Mouse (Mus musculus): ENCODE measurements at regions not wholly inside any gene's neighbourhood (a gene's known extent, or its start where the extent isn't known, plus 50 kb on each side); places are given as distances from the start of the nearest gene placed in this dataset.

- H3K27ac ChIP-seq = no peak overlapping the region
- H3K9ac ChIP-seq = no peak overlapping the region
- H3K4me3 ChIP-seq = no peak overlapping the region
- WGBS = 14% methylated on average over 3 of the region's 3 CpGs
- H3K4me1 ChIP-seq = peaks cover 23% of the 10 kb centered on the region
- no peaks in the 10 kb centered on the region for H3K36me3 ChIP-seq (replicated peaks)
- no peak for ATAC-seq (replicated peaks)
- H3K4me2 ChIP-seq = no peak overlapping the region
- H3K9me3 ChIP-seq = no peaks in the 10 kb centered on the region
- no peaks in the 10 kb centered on the region for H3K27me3 ChIP-seq (replicated peaks)
These were observed 192.4 kb upstream of the Mvb12b start for GRCm38 (mm10) chr2:34080176-34080575.

GRCm38 (mm10) chr2:34079282-34079681, 191.5 kb upstream of the Mvb12b start:
- ATAC-seq (replicated peaks) = no peak
- H3K9me3 ChIP-seq = no peaks in the 10 kb centered on the region
- no peaks in the 10 kb centered on the region for H3K27me3 ChIP-seq (replicated peaks)
- H3K4me3 ChIP-seq = no peak overlapping the region
- 74% methylated on average over 12 of the region's 12 CpGs for WGBS
- no peak overlapping the region for H3K27ac ChIP-seq
- H3K4me1 ChIP-seq = peaks cover 23% of the 10 kb centered on the region
- H3K4me2 ChIP-seq = no peak overlapping the region
- H3K9ac ChIP-seq = no peak overlapping the region
- H3K36me3 ChIP-seq (replicated peaks) = no peaks in the 10 kb centered on the region

- Histone ChIP-seq H3K4me3 (no peak overlapping the region), H3K9ac (no peak overlapping the region), H3K9me3 (no peaks in the 10 kb centered on the region), H3K4me1 (peaks cover 23% of the 10 kb centered on the region), H3K27ac (0 out of 2 replicates have a peak overlapping the region, but pooled peaks have one; percentile 60), H3K4me2 (no peak overlapping the region), H3K36me3 (replicated peaks) (no peaks in the 10 kb centered on the region), H3K27me3 (replicated peaks) (no peaks in the 10 kb centered on the region)
- 50% methylated on average over 4 of the region's 4 CpGs for WGBS
- no peak for ATAC-seq (replicated peaks)
These were observed 191.1 kb upstream of the Mvb12b start for GRCm38 (mm10) chr2:34078875-34079262.

GRCm38 (mm10) chr2:34078248-34078874, 190.6 kb upstream of the Mvb12b start:
- Histone ChIP-seq H3K27ac (peak overlapping the region; percentile 60), H3K9ac (no peak overlapping the region), H3K36me3 (replicated peaks) (no peaks in the 10 kb centered on the region), H3K9me3 (no peaks in the 10 kb centered on the region), H3K27me3 (replicated peaks) (no peaks in the 10 kb centered on the region), H3K4me3 (no peak overlapping the region), H3K4me2 (no peak overlapping the region), H3K4me1 (peaks cover 23% of the 10 kb centered on the region)
- 29% methylated on average over 3 of the region's 3 CpGs for WGBS
- ATAC-seq (replicated peaks) = peak; percentile 82

GRCm38 (mm10) chr2:34076346-34076745, 188.6 kb upstream of the Mvb12b start:
- Histone ChIP-seq H3K36me3 (replicated peaks) (no peaks in the 10 kb centered on the region), H3K27ac (no peak overlapping the region), H3K4me1 (peaks cover 23% of the 10 kb centered on the region), H3K9me3 (no peaks in the 10 kb centered on the region), H3K4me2 (no peak overlapping the region), H3K4me3 (no peak overlapping the region), H3K9ac (no peak overlapping the region), H3K27me3 (replicated peaks) (no peaks in the 10 kb centered on the region)
- ATAC-seq (replicated peaks) = no peak
- 73% methylated on average over 4 of the region's 4 CpGs for WGBS

- Histone ChIP-seq H3K4me1 (peaks cover 14% of the 10 kb centered on the region), H3K9ac (no peak overlapping the region), H3K36me3 (replicated peaks) (no peaks in the 10 kb centered on the region), H3K27me3 (replicated peaks) (no peaks in the 10 kb centered on the region), H3K4me2 (no peak overlapping the region), H3K27ac (no peak overlapping the region), H3K4me3 (no peak overlapping the region), H3K9me3 (no peaks in the 10 kb centered on the region)
- no peak for ATAC-seq (replicated peaks)
- WGBS = 76% methylated on average over 3 of the region's 3 CpGs
These were observed 186.3 kb upstream of the Mvb12b start for GRCm38 (mm10) chr2:34074066-34074465.

GRCm38 (mm10) chr2:34065592-34065991, 177.8 kb upstream of the Mvb12b start:
- WGBS = 64% methylated on average over 13 of the region's 13 CpGs

GRCm38 (mm10) chr2:34065090-34065489, 177.3 kb upstream of the Mvb12b start:
- no peak for ATAC-seq (replicated peaks)
- 50% methylated on average over 10 of the region's 10 CpGs for WGBS
- peak overlapping the region; percentile 28; the same call in 1 of the 2 replicates for H3K27ac ChIP-seq

More at GRCm38 (mm10) chr2:34065592-34065991, 177.8 kb upstream of the Mvb12b start:
- Histone ChIP-seq H3K27me3 (replicated peaks) (no peaks in the 10 kb centered on the region), H3K27ac (0 out of 2 replicates have a peak overlapping the region, but pooled peaks have one; percentile 28), H3K4me1 (peaks cover 3% of the 10 kb centered on the region; the same call in 1 of the 2 replicates), H3K4me2 (no peak overlapping the region), H3K36me3 (replicated peaks) (no peaks in the 10 kb centered on the region), H3K4me3 (no peak overlapping the region), H3K9ac (no peak overlapping the region), H3K9me3 (no peaks in the 10 kb centered on the region)
- no peak for ATAC-seq (replicated peaks)

GRCm38 (mm10) chr2:34056552-34056951, 168.8 kb upstream of the Mvb12b start:
- Histone ChIP-seq H3K4me2 (no peak overlapping the region), H3K4me3 (no peak overlapping the region), H3K27me3 (replicated peaks) (no peaks in the 10 kb centered on the region), H3K4me1 (no peaks in the 10 kb centered on the region), H3K9me3 (no peaks in the 10 kb centered on the region), H3K36me3 (replicated peaks) (no peaks in the 10 kb centered on the region), H3K9ac (no peak overlapping the region), H3K27ac (peak overlapping the region; percentile 42; the same call in 1 of the 2 replicates)
- 61% methylated on average over 13 of the region's 13 CpGs for whole genome bisulfite sequencing
- no peak for ATAC-seq (replicated peaks)

More at GRCm38 (mm10) chr2:34065090-34065489, 177.3 kb upstream of the Mvb12b start:
- Histone ChIP-seq H3K9me3 (no peaks in the 10 kb centered on the region), H3K36me3 (replicated peaks) (no peaks in the 10 kb centered on the region), H3K27me3 (replicated peaks) (no peaks in the 10 kb centered on the region), H3K4me2 (no peak overlapping the region), H3K4me3 (no peak overlapping the region), H3K9ac (no peak overlapping the region), H3K4me1 (peaks cover 3% of the 10 kb centered on the region; the same call in 1 of the 2 replicates)

GRCm38 (mm10) chr2:34043064-34043463, 155.3 kb upstream of the Mvb12b start:
- Histone ChIP-seq H3K9me3 (no peaks in the 10 kb centered on the region), H3K27me3 (replicated peaks) (no peaks in the 10 kb centered on the region), H3K36me3 (replicated peaks) (no peaks in the 10 kb centered on the region), H3K4me3 (no peak overlapping the region), H3K4me2 (no peak overlapping the region), H3K4me1 (0 out of 2 replicates have a peak, but pooled peaks cover 6% of the 10 kb centered on the region), H3K27ac (no peak overlapping the region), H3K9ac (no peak overlapping the region)
- WGBS = 83% methylated on average over 5 of the region's 5 CpGs
- no peak for ATAC-seq (replicated peaks)

GRCm38 (mm10) chr2:34042336-34042735, 154.6 kb upstream of the Mvb12b start:
- Histone ChIP-seq H3K9ac (no peak overlapping the region), H3K27ac (no peak overlapping the region), H3K4me3 (no peak overlapping the region), H3K4me2 (no peak overlapping the region), H3K4me1 (0 out of 2 replicates have a peak, but pooled peaks cover 6% of the 10 kb centered on the region), H3K36me3 (replicated peaks) (no peaks in the 10 kb centered on the region), H3K27me3 (replicated peaks) (no peaks in the 10 kb centered on the region), H3K9me3 (no peaks in the 10 kb centered on the region)
- ATAC-seq (replicated peaks) = no peak
- 59% methylated on average over 7 of the region's 7 CpGs for WGBS

- H3K9ac ChIP-seq = no peak overlapping the region
- no peaks in the 10 kb centered on the region for H3K9me3 ChIP-seq
- no peaks in the 10 kb centered on the region for H3K27me3 ChIP-seq (replicated peaks)
- no peak overlapping the region for H3K4me3 ChIP-seq
- no peak overlapping the region for H3K4me2 ChIP-seq
- no peak for ATAC-seq (replicated peaks)
- WGBS = 60% methylated on average over 8 of the region's 8 CpGs
- H3K4me1 ChIP-seq = peaks cover 11% of the 10 kb centered on the region
- peak overlapping the region; percentile 64 for H3K27ac ChIP-seq
- no peaks in the 10 kb centered on the region for H3K36me3 ChIP-seq (replicated peaks)
These were observed 151.2 kb upstream of the Mvb12b start for GRCm38 (mm10) chr2:34038982-34039381.

GRCm38 (mm10) chr2:34033212-34033611, 145.5 kb upstream of the Mvb12b start:
- WGBS = 31% methylated on average over 11 of the region's 11 CpGs

More at GRCm38 (mm10) chr2:34033212-34033611, 145.5 kb upstream of the Mvb12b start:
- Histone ChIP-seq H3K27me3 (replicated peaks) (no peaks in the 10 kb centered on the region), H3K4me2 (no peak overlapping the region), H3K9ac (0 out of 2 replicates have a peak overlapping the region, but pooled peaks have one; percentile 25), H3K36me3 (replicated peaks) (no peaks in the 10 kb centered on the region), H3K27ac (peak overlapping the region; percentile 76), H3K4me1 (peaks cover 33% of the 10 kb centered on the region), H3K9me3 (no peaks in the 10 kb centered on the region), H3K4me3 (no peak overlapping the region)
- ATAC-seq (replicated peaks) = peak; percentile 54

All from midbrain, embryonic 15.5 days (tissue).